11 mouse cellular contexts compared by ENCODE assay signal in the genomic region with DNA sequence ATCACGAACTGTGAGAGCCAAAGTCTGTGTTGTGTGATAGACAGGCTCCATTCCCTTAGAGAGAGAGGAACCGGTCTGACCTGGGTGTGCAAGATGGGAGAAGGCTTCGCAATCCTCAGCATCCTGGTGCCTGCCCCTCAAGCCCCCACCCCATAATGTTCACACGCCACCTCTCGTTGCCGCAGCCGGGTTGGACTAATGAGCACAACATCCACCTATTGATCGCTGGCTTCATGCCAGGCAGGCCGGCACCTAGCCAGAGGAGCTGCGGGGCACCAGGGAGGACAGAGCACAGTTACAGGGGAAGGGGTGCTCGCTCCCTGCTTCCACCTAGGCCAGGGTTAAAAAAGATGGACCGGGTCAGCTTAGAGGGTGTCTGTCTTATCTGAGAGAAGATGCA. TPM values are rescaled to one million over a fixed set of nuclear protein-coding genes. Genes with fewer than 3 reads are reported as not detected.
DNase-seq lines count a peak whose midpoint lies in the region; ATAC-seq lines count a peak whose summit lies in the region.
"Had no signal": no experiment of that assay in that cellular context is flagged by ENCODE, and none has a peak within 500 bp of the region (broad histone marks: within the 10 kb centered on the region; RNA-seq: fewer than 3 reads in every experiment).

No protein-coding gene starts in this region.

- 56% methylated on average over 12 of the region's 12 CpGs for WGBS in liver, embryonic 12.5 days (ENCODE audit: insufficient replicate concordance)
- WGBS in forebrain, embryonic 12.5 days: 39% methylated on average over 12 of the region's 12 CpGs
- WGBS in intestine, embryonic 15.5 days: 40% methylated on average over 12 of the region's 12 CpGs
- WGBS in midbrain, embryonic 16.5 days: 16% methylated on average over 12 of the region's 12 CpGs
- 43% methylated on average over 12 of the region's 12 CpGs for WGBS in kidney, embryonic 16.5 days
- 53% methylated on average over 12 of the region's 12 CpGs for whole genome bisulfite sequencing in heart, embryonic 11.5 days (ENCODE audit: insufficient replicate concordance)

- peaks cover 18% of the 10 kb centered on the region for H3K4me1 ChIP-seq in liver, embryonic 12.5 days
- H3K4me1 ChIP-seq in forebrain, embryonic 12.5 days: peaks cover 57% of the 10 kb centered on the region
- peaks cover 49% of the 10 kb centered on the region for H3K4me1 ChIP-seq in intestine, embryonic 15.5 days (replicated peaks)
- peaks cover 25% of the 10 kb centered on the region for H3K4me1 ChIP-seq in midbrain, embryonic 16.5 days (ENCODE audit: control insufficient read depth, insufficient read depth, low read length)
- peaks cover 49% of the 10 kb centered on the region for H3K4me1 ChIP-seq in kidney, embryonic 16.5 days (ENCODE audit: insufficient read depth, low read length)
- peaks cover 27% of the 10 kb centered on the region for H3K4me1 ChIP-seq in heart, embryonic 11.5 days (ENCODE audit: control insufficient read depth, insufficient read depth, low read length)

- no peaks in the 10 kb centered on the region for H3K36me3 ChIP-seq in liver, embryonic 12.5 days
- peaks cover 24% of the 10 kb centered on the region for H3K36me3 ChIP-seq in forebrain, embryonic 12.5 days (replicated peaks)
- H3K36me3 ChIP-seq in intestine, embryonic 15.5 days: peaks cover 13% of the 10 kb centered on the region
- H3K36me3 ChIP-seq in midbrain, embryonic 16.5 days (ENCODE audit: control insufficient read depth, insufficient read depth, low read length): no peaks in the 10 kb centered on the region
- peaks cover 24% of the 10 kb centered on the region for H3K36me3 ChIP-seq in kidney, embryonic 16.5 days (ENCODE audit: insufficient read depth, low read length)
- H3K36me3 ChIP-seq in heart, embryonic 11.5 days (ENCODE audit: control insufficient read depth, insufficient read depth, low read length): peaks cover 9% of the 10 kb centered on the region; the same call in 1 of the 2 replicates

- no peak overlapping the region for H3K9ac ChIP-seq in liver, embryonic 12.5 days
- no peak overlapping the region for H3K9ac ChIP-seq in forebrain, embryonic 12.5 days
- H3K9ac ChIP-seq in intestine, embryonic 15.5 days: no peak overlapping the region
- peak overlapping the region; percentile 32; the same call in 1 of the 2 replicates for H3K9ac ChIP-seq in midbrain, embryonic 16.5 days (ENCODE audit: low read depth, low read length)
- no peak overlapping the region; the same call in 1 of the 2 replicates for H3K9ac ChIP-seq in kidney, embryonic 16.5 days (replicated peaks; ENCODE audit: low read length)
- no peak overlapping the region for H3K9ac ChIP-seq in heart, embryonic 11.5 days (ENCODE audit: low read depth, low read length)

- peaks cover 91% of the 10 kb centered on the region for H3K27me3 ChIP-seq in liver, embryonic 12.5 days (replicated peaks)
- H3K27me3 ChIP-seq in forebrain, embryonic 12.5 days: peaks cover 13% of the 10 kb centered on the region; the same call in 1 of the 2 replicates
- H3K27me3 ChIP-seq in intestine, embryonic 15.5 days (replicated peaks): no peaks in the 10 kb centered on the region
- H3K27me3 ChIP-seq in midbrain, embryonic 16.5 days (ENCODE audit: control insufficient read depth, insufficient read depth, low read depth, low read length): no peaks in the 10 kb centered on the region
- H3K27me3 ChIP-seq in kidney, embryonic 16.5 days (ENCODE audit: insufficient read depth, low read length): 0 out of 2 replicates have a peak, but pooled peaks cover 3% of the 10 kb centered on the region
- peaks cover 2% of the 10 kb centered on the region; the same call in 1 of the 2 replicates for H3K27me3 ChIP-seq in heart, embryonic 11.5 days (ENCODE audit: control insufficient read depth, insufficient read depth, low read length)

- no peak overlapping the region for H3K4me3 ChIP-seq in liver, embryonic 12.5 days
- no peak overlapping the region for H3K4me3 ChIP-seq in forebrain, embryonic 12.5 days (replicated peaks)
- H3K4me3 ChIP-seq in intestine, embryonic 15.5 days (replicated peaks): no peak overlapping the region
- H3K4me3 ChIP-seq in midbrain, embryonic 16.5 days (ENCODE audit: low read depth, low read length): no peak overlapping the region
- no peak overlapping the region for H3K4me3 ChIP-seq in kidney, embryonic 16.5 days (ENCODE audit: low read length)
- H3K4me3 ChIP-seq in heart, embryonic 11.5 days (ENCODE audit: low read depth, low read length): no peak overlapping the region
- H3K4me3 ChIP-seq: myocyte had no signal

- H3K27ac ChIP-seq in liver, embryonic 12.5 days: no peak overlapping the region
- H3K27ac ChIP-seq in forebrain, embryonic 12.5 days: peak overlapping the region; percentile 74
- H3K27ac ChIP-seq in intestine, embryonic 15.5 days: no peak overlapping the region
- 0 out of 2 replicates have a peak overlapping the region, but pooled peaks have one; percentile 24 for H3K27ac ChIP-seq in midbrain, embryonic 16.5 days (ENCODE audit: low read length)
- no peak overlapping the region for H3K27ac ChIP-seq in kidney, embryonic 16.5 days (ENCODE audit: low read length)
- no peak overlapping the region for H3K27ac ChIP-seq in heart, embryonic 11.5 days (ENCODE audit: low read depth, low read length)

- DNase-seq in liver: peak; percentile 48
- DNase-seq in layer of hippocampus, adult 9-10 months (ENCODE audit: low spot score): no peak
- DNase-seq: adrenal gland, adult 2 months; gastrocnemius, postnatal 25 days had no signal

- no peaks in the 10 kb centered on the region for H3K9me3 ChIP-seq in liver, embryonic 12.5 days (replicated peaks)
- no peaks in the 10 kb centered on the region for H3K9me3 ChIP-seq in forebrain, embryonic 12.5 days
- no peaks in the 10 kb centered on the region for H3K9me3 ChIP-seq in intestine, embryonic 15.5 days
- H3K9me3 ChIP-seq in midbrain, embryonic 16.5 days (replicated peaks; ENCODE audit: control insufficient read depth, low read length, poor library complexity, severe bottlenecking): no peaks in the 10 kb centered on the region
- H3K9me3 ChIP-seq in kidney, embryonic 16.5 days (ENCODE audit: low read length): no peaks in the 10 kb centered on the region
- H3K9me3 ChIP-seq in heart, embryonic 11.5 days (replicated peaks; ENCODE audit: control insufficient read depth, low read length): no peaks in the 10 kb centered on the region

- no peak for ATAC-seq in liver, embryonic 12.5 days
- ATAC-seq in forebrain, embryonic 12.5 days (ENCODE audit: low FRiP score): peak; percentile 14; the same call in 1 of the 2 replicates
- peak; percentile 24 for ATAC-seq in intestine, embryonic 15.5 days
- 0 out of 2 replicates have a peak, but pooled peaks have one; percentile 19 for ATAC-seq in midbrain, embryonic 16.5 days
- no peak for ATAC-seq in kidney, embryonic 16.5 days (ENCODE audit: low FRiP score, low TSS enrichment)
- no peak for ATAC-seq in heart, embryonic 11.5 days (replicated peaks; ENCODE audit: insufficient number of reproducible peaks, low FRiP score, low TSS enrichment)

- no peak overlapping the region for H3K4me2 ChIP-seq in liver, embryonic 12.5 days
- H3K4me2 ChIP-seq in forebrain, embryonic 12.5 days: peak overlapping the region; percentile 5
- no peak overlapping the region for H3K4me2 ChIP-seq in intestine, embryonic 15.5 days (replicated peaks)
- H3K4me2 ChIP-seq in midbrain, embryonic 16.5 days (ENCODE audit: low read length): no peak overlapping the region
- H3K4me2 ChIP-seq in kidney, embryonic 16.5 days (replicated peaks; ENCODE audit: low read depth, low read length): no peak overlapping the region
- no peak overlapping the region for H3K4me2 ChIP-seq in heart, embryonic 11.5 days

RNA-seq across cellular contexts. Expression of a gene that starts 5.4 kb away (rescaled TPM):
- 2.1 and 2.3 TPM in 2 replicates for polyA plus RNA-seq in liver, embryonic 12.5 days (2016; fragmentation: Nextera tagmentation; extraction: Ambion mirVana)
- polyA plus RNA-seq in forebrain, embryonic 12.5 days (2016; fragmentation: Nextera tagmentation; extraction: Ambion mirVana): 17.1 and 20.0 TPM in 2 replicates
- 16.9 and 18.1 TPM in 2 replicates for polyA plus RNA-seq in intestine, embryonic 15.5 days (2015; fragmentation: Nextera tagmentation; extraction: Ambion mirVana)
- polyA plus RNA-seq in midbrain, embryonic 16.5 days (2015; fragmentation: Nextera tagmentation; extraction: Ambion mirVana): 3.7 and 4.2 TPM in 2 replicates
- 29.2 and 31.3 TPM in 2 replicates for polyA plus RNA-seq in kidney, embryonic 16.5 days (2015; fragmentation: Nextera tagmentation; extraction: Ambion mirVana)
- 9.3 and 10.2 TPM in 2 replicates for polyA plus RNA-seq in heart, embryonic 11.5 days (2014; fragmentation: Nextera tagmentation; extraction: Ambion mirVana)

RNA-seq across cellular contexts. Expression of a gene that starts 9.7 kb away (rescaled TPM):
- 0.65 and 1.0 TPM in 2 replicates for polyA plus RNA-seq in liver, embryonic 12.5 days (2016; fragmentation: Nextera tagmentation; extraction: Ambion mirVana)
- 11.9 and 14.9 TPM in 2 replicates for polyA plus RNA-seq in forebrain, embryonic 12.5 days (2016; fragmentation: Nextera tagmentation; extraction: Ambion mirVana)
- polyA plus RNA-seq in intestine, embryonic 15.5 days (2015; fragmentation: Nextera tagmentation; extraction: Ambion mirVana): 9.0 and 9.2 TPM in 2 replicates
- 40.5 and 59.0 TPM in 2 replicates for polyA plus RNA-seq in midbrain, embryonic 16.5 days (2015; fragmentation: Nextera tagmentation; extraction: Ambion mirVana)
- polyA plus RNA-seq in kidney, embryonic 16.5 days (2015; fragmentation: Nextera tagmentation; extraction: Ambion mirVana): 11.5 and 11.8 TPM in 2 replicates
- polyA plus RNA-seq in heart, embryonic 11.5 days (2014; fragmentation: Nextera tagmentation; extraction: Ambion mirVana): 1.9 TPM in 2 replicates

RNA-seq across cellular contexts. Expression of a gene that starts 17.3 kb away (rescaled TPM):
- 14.1 and 14.5 TPM in 2 replicates for polyA plus RNA-seq in liver, embryonic 12.5 days (2016; fragmentation: Nextera tagmentation; extraction: Ambion mirVana)
- polyA plus RNA-seq in forebrain, embryonic 12.5 days (2016; fragmentation: Nextera tagmentation; extraction: Ambion mirVana): 22.7 and 28.2 TPM in 2 replicates
- 45.5 and 49.5 TPM in 2 replicates for polyA plus RNA-seq in intestine, embryonic 15.5 days (2015; fragmentation: Nextera tagmentation; extraction: Ambion mirVana)
- 60.6 and 78.2 TPM in 2 replicates for polyA plus RNA-seq in midbrain, embryonic 16.5 days (2015; fragmentation: Nextera tagmentation; extraction: Ambion mirVana)
- 107 and 108 TPM in 2 replicates for polyA plus RNA-seq in kidney, embryonic 16.5 days (2015; fragmentation: Nextera tagmentation; extraction: Ambion mirVana)
- 23.3 and 25.9 TPM in 2 replicates for polyA plus RNA-seq in heart, embryonic 11.5 days (2014; fragmentation: Nextera tagmentation; extraction: Ambion mirVana)

RNA-seq across cellular contexts. Expression of a gene that starts 29.3 kb away (rescaled TPM):
- polyA plus RNA-seq in liver, embryonic 12.5 days (2016; fragmentation: Nextera tagmentation; extraction: Ambion mirVana): 0.05 and 0.06 TPM in 2 replicates
- polyA plus RNA-seq in forebrain, embryonic 12.5 days (2016; fragmentation: Nextera tagmentation; extraction: Ambion mirVana): 0.13 and 0.22 TPM in 2 replicates
- polyA plus RNA-seq in intestine, embryonic 15.5 days (2015; fragmentation: Nextera tagmentation; extraction: Ambion mirVana): 1.4 and 1.5 TPM in 2 replicates
- polyA plus RNA-seq in midbrain, embryonic 16.5 days (2015; fragmentation: Nextera tagmentation; extraction: Ambion mirVana): 0.09 and 0.25 TPM in 2 replicates
- 0.32 and 0.35 TPM in 2 replicates for polyA plus RNA-seq in kidney, embryonic 16.5 days (2015; fragmentation: Nextera tagmentation; extraction: Ambion mirVana)
- 0.07 TPM in 1 of 2 replicates, not detected in the other for polyA plus RNA-seq in heart, embryonic 11.5 days (2014; fragmentation: Nextera tagmentation; extraction: Ambion mirVana)

RNA-seq across cellular contexts. Expression of a gene that starts 32.6 kb away (rescaled TPM):
- polyA plus RNA-seq in liver, embryonic 12.5 days (2016; fragmentation: Nextera tagmentation; extraction: Ambion mirVana): not detected in 2 replicates
- polyA plus RNA-seq in forebrain, embryonic 12.5 days (2016; fragmentation: Nextera tagmentation; extraction: Ambion mirVana): 0.36 and 0.54 TPM in 2 replicates
- 1.6 and 1.9 TPM in 2 replicates for polyA plus RNA-seq in intestine, embryonic 15.5 days (2015; fragmentation: Nextera tagmentation; extraction: Ambion mirVana)
- polyA plus RNA-seq in midbrain, embryonic 16.5 days (2015; fragmentation: Nextera tagmentation; extraction: Ambion mirVana): 0.96 and 0.98 TPM in 2 replicates
- 2.9 and 3.3 TPM in 2 replicates for polyA plus RNA-seq in kidney, embryonic 16.5 days (2015; fragmentation: Nextera tagmentation; extraction: Ambion mirVana)
- polyA plus RNA-seq in heart, embryonic 11.5 days (2014; fragmentation: Nextera tagmentation; extraction: Ambion mirVana): 0.17 and 0.21 TPM in 2 replicates

Comparison
In these comparisons a context has a peak if more than half of its experiments do, and no peak if none do; other contexts are left out.
1. ATAC-seq: peak in forebrain, embryonic 12.5 days (single experiment), intestine, embryonic 15.5 days (single experiment) and midbrain, embryonic 16.5 days (single experiment); none in liver, embryonic 12.5 days (single experiment), kidney, embryonic 16.5 days (single experiment) and heart, embryonic 11.5 days (single experiment).
2. H3K27ac ChIP-seq: peak in forebrain, embryonic 12.5 days (single experiment) and midbrain, embryonic 16.5 days (single experiment); none in liver, embryonic 12.5 days (single experiment), intestine, embryonic 15.5 days (single experiment), kidney, embryonic 16.5 days (single experiment) and heart, embryonic 11.5 days (single experiment).